Mouse (Mus musculus): ENCODE measurements around the gene Nbea. TPM values are rescaled to one million over a fixed set of nuclear protein-coding genes. Genes with fewer than 3 reads are reported as not detected.

The Nbea gene
- polyA plus RNA-seq, 1 experiment, result 1.8 TPM

GRCm38 (mm10) chr3:55685627-55686026, 497.9 kb downstream of the Nbea start:
- no peak for TF ChIP-seq CTCF (IDR thresholded peaks at IDR 0.05; ENCODE audit: borderline replicate concordance, control insufficient read depth, extremely low read depth, insufficient read depth, low read length, poor library complexity)
- TF ChIP-seq POLR2A (IDR thresholded peaks at IDR 0.05; ENCODE audit: control insufficient read depth, extremely low read depth, insufficient read depth, low read length, poor library complexity), result no peak
- WGBS, result 94% methylated on average over 6 of the region's 6 CpGs
- H3K27me3 ChIP-seq (ENCODE audit: control insufficient read depth, insufficient read depth, low read length), result no peaks in the 10 kb centered on the region
- no peak for DNase-seq
- H3K36me3 ChIP-seq (ENCODE audit: control insufficient read depth, insufficient read depth, low read length), result no peaks in the 10 kb centered on the region
- no peaks in the 10 kb centered on the region for H3K4me1 ChIP-seq (replicated peaks; ENCODE audit: control insufficient read depth, insufficient read depth, low read length)
- no peak overlapping the region for H3K27ac ChIP-seq (ENCODE audit: control insufficient read depth, insufficient read depth, low read length)
- H3K4me3 ChIP-seq (ENCODE audit: control insufficient read depth, insufficient read depth, low read length), result no peak overlapping the region

- no peak for DNase-seq
- no peak overlapping the region for H3K4me3 ChIP-seq (ENCODE audit: control insufficient read depth, insufficient read depth, low read length)
- no peaks in the 10 kb centered on the region for H3K27me3 ChIP-seq (ENCODE audit: control insufficient read depth, insufficient read depth, low read length)
- H3K36me3 ChIP-seq (ENCODE audit: control insufficient read depth, insufficient read depth, low read length), result no peaks in the 10 kb centered on the region
- no peaks in the 10 kb centered on the region for H3K4me1 ChIP-seq (replicated peaks; ENCODE audit: control insufficient read depth, insufficient read depth, low read length)
- no peak overlapping the region for H3K27ac ChIP-seq (ENCODE audit: control insufficient read depth, insufficient read depth, low read length)
- 90% methylated on average over 4 of the region's 4 CpGs for WGBS
- TF ChIP-seq POLR2A (IDR thresholded peaks at IDR 0.05; ENCODE audit: control insufficient read depth, extremely low read depth, insufficient read depth, low read length, poor library complexity) (no peak), CTCF (IDR thresholded peaks at IDR 0.05; ENCODE audit: borderline replicate concordance, control insufficient read depth, extremely low read depth, insufficient read depth, low read length, poor library complexity) (no peak)
Observed at GRCm38 (mm10) chr3:55684892-55685291, 498.6 kb downstream of the Nbea start.

DNA sequence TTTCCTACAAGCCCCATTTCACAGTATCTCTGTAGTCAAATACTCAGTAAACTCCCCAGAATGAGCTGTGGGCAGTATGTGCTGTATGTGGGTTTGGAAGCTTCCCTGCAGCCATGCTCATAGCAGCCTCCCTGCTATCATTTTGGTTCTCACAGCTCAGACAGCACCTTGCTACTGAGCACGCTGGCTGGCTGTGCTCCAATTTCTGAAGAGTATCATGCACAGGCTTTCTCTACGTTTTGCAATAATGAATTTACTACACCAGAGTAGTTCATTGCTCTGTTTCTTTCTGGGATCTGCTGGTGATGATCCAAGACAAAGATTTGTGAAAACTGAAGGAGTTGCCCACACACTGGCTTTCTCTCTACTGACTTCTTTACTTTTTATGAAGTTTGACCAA, 505.8 kb downstream of the Nbea start:
- no peaks in the 10 kb centered on the region for H3K27me3 ChIP-seq (ENCODE audit: control insufficient read depth, insufficient read depth, low read length)
- TF ChIP-seq POLR2A (IDR thresholded peaks at IDR 0.05; ENCODE audit: control insufficient read depth, extremely low read depth, insufficient read depth, low read length, poor library complexity), result no peak
- no peak for TF ChIP-seq CTCF (IDR thresholded peaks at IDR 0.05; ENCODE audit: borderline replicate concordance, control insufficient read depth, extremely low read depth, insufficient read depth, low read length, poor library complexity)
- DNase-seq, result no peak
- no peak overlapping the region for H3K27ac ChIP-seq (ENCODE audit: control insufficient read depth, insufficient read depth, low read length)
- WGBS, result 76% methylated on average over 2 of the region's 2 CpGs
- H3K36me3 ChIP-seq (ENCODE audit: control insufficient read depth, insufficient read depth, low read length), result no peaks in the 10 kb centered on the region
- no peak overlapping the region for H3K4me3 ChIP-seq (ENCODE audit: control insufficient read depth, insufficient read depth, low read length)
- no peaks in the 10 kb centered on the region for H3K4me1 ChIP-seq (replicated peaks; ENCODE audit: control insufficient read depth, insufficient read depth, low read length)

- Histone ChIP-seq H3K27ac (ENCODE audit: control insufficient read depth, insufficient read depth, low read length) (no peak overlapping the region), H3K36me3 (ENCODE audit: control insufficient read depth, insufficient read depth, low read length) (no peaks in the 10 kb centered on the region), H3K4me3 (ENCODE audit: control insufficient read depth, insufficient read depth, low read length) (no peak overlapping the region), H3K4me1 (replicated peaks; ENCODE audit: control insufficient read depth, insufficient read depth, low read length) (no peaks in the 10 kb centered on the region), H3K27me3 (ENCODE audit: control insufficient read depth, insufficient read depth, low read length) (no peaks in the 10 kb centered on the region)
- 92% methylated on average over 7 of the region's 7 CpGs for WGBS
- no peak for DNase-seq
- no peak for TF ChIP-seq POLR2A (IDR thresholded peaks at IDR 0.05; ENCODE audit: control insufficient read depth, extremely low read depth, insufficient read depth, low read length, poor library complexity)
- TF ChIP-seq CTCF (IDR thresholded peaks at IDR 0.05; ENCODE audit: borderline replicate concordance, control insufficient read depth, extremely low read depth, insufficient read depth, low read length, poor library complexity), result no peak
Observed at GRCm38 (mm10) chr3:55674185-55674584, 509.3 kb downstream of the Nbea start.

DNA sequence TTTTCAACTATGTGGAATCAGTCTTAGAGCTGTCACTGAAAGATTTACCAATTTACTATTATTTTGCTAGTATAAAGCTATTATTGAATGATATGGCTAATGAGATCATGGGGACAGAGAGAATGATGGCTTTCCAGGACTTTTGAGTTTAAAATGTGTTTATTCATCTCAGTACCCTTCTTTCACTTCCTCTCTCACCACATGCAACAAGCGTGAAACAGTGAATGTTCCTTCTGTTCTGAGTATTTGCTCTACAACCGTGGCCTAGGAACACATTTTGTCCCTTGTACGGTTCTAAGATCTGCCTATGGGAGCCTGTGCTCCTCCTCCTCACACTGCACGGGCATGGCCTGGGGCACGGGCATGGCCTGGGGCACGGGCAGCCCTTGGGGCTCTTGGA, 516.5 kb downstream of the Nbea start:
- no peak for DNase-seq
- H3K27me3 ChIP-seq (ENCODE audit: control insufficient read depth, insufficient read depth, low read length), result no peaks in the 10 kb centered on the region
- 70% methylated on average over 6 of the region's 6 CpGs for WGBS
- no peak overlapping the region for H3K4me3 ChIP-seq (ENCODE audit: control insufficient read depth, insufficient read depth, low read length)
- TF ChIP-seq POLR2A (IDR thresholded peaks at IDR 0.05; ENCODE audit: control insufficient read depth, extremely low read depth, insufficient read depth, low read length, poor library complexity) (no peak), CTCF (IDR thresholded peaks at IDR 0.05; ENCODE audit: borderline replicate concordance, control insufficient read depth, extremely low read depth, insufficient read depth, low read length, poor library complexity) (no peak)
- no peaks in the 10 kb centered on the region for H3K36me3 ChIP-seq (ENCODE audit: control insufficient read depth, insufficient read depth, low read length)
- H3K27ac ChIP-seq (ENCODE audit: control insufficient read depth, insufficient read depth, low read length), result no peak overlapping the region
- no peaks in the 10 kb centered on the region for H3K4me1 ChIP-seq (replicated peaks; ENCODE audit: control insufficient read depth, insufficient read depth, low read length)

GRCm38 (mm10) chr3:55665928-55666327, 517.6 kb downstream of the Nbea start:
- no peak overlapping the region for H3K27ac ChIP-seq (ENCODE audit: control insufficient read depth, insufficient read depth, low read length)
- WGBS, result 89% methylated on average over 5 of the region's 5 CpGs
- H3K4me3 ChIP-seq (ENCODE audit: control insufficient read depth, insufficient read depth, low read length), result no peak overlapping the region
- TF ChIP-seq CTCF (IDR thresholded peaks at IDR 0.05; ENCODE audit: borderline replicate concordance, control insufficient read depth, extremely low read depth, insufficient read depth, low read length, poor library complexity) (no peak), POLR2A (IDR thresholded peaks at IDR 0.05; ENCODE audit: control insufficient read depth, extremely low read depth, insufficient read depth, low read length, poor library complexity) (no peak)
- H3K4me1 ChIP-seq (replicated peaks; ENCODE audit: control insufficient read depth, insufficient read depth, low read length), result no peaks in the 10 kb centered on the region
- H3K36me3 ChIP-seq (ENCODE audit: control insufficient read depth, insufficient read depth, low read length), result no peaks in the 10 kb centered on the region
- DNase-seq, result no peak
- no peaks in the 10 kb centered on the region for H3K27me3 ChIP-seq (ENCODE audit: control insufficient read depth, insufficient read depth, low read length)

- no peak for DNase-seq
- H3K36me3 ChIP-seq (ENCODE audit: control insufficient read depth, insufficient read depth, low read length), result no peaks in the 10 kb centered on the region
- TF ChIP-seq POLR2A (IDR thresholded peaks at IDR 0.05; ENCODE audit: control insufficient read depth, extremely low read depth, insufficient read depth, low read length, poor library complexity) (no peak), CTCF (IDR thresholded peaks at IDR 0.05; ENCODE audit: borderline replicate concordance, control insufficient read depth, extremely low read depth, insufficient read depth, low read length, poor library complexity) (no peak)
- WGBS, result 90% methylated on average over 3 of the region's 3 CpGs
- H3K27me3 ChIP-seq (ENCODE audit: control insufficient read depth, insufficient read depth, low read length), result no peaks in the 10 kb centered on the region
- H3K4me3 ChIP-seq (ENCODE audit: control insufficient read depth, insufficient read depth, low read length), result no peak overlapping the region
- no peaks in the 10 kb centered on the region for H3K4me1 ChIP-seq (replicated peaks; ENCODE audit: control insufficient read depth, insufficient read depth, low read length)
- H3K27ac ChIP-seq (ENCODE audit: control insufficient read depth, insufficient read depth, low read length), result no peak overlapping the region
Observed at GRCm38 (mm10) chr3:55664713-55665112, 518.8 kb downstream of the Nbea start.
